Mouse (Mus musculus): ENCODE results near the gene Terb2.

DNA sequence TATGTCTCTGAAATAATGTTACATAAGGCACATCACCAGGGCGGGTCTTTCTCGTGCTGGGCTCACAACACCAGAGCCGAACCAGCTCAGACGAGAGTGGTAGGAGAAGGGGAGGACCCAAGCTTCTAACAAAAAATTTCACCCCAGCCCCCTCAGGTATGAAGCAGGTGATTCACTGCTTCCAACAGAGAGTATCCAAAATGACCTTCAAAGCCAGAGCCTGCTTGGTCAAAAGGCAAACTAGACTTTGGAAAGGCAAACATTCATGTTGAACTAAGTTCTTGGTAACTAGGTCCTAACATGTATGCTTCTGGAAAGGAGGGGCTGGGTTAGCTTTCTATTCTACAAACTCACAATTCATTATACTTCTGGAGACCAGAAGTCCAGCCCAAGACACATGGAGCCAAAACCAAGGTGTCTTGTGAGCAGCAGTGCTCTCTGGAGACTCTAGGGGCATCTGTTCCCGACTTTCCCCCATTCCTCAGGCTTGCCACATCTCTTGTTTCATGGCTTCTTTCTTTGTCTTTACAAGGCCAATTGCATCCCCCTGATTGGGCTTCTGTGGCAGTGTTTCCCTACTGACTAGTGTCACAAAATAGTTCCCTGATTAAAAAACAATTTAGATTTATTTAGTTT is 44.6 kb upstream of the Terb2 start:
- TF ChIP-seq EP300 (IDR thresholded peaks at IDR 0.05) (no peak), CTCF (IDR thresholded peaks at IDR 0.05) (peak; percentile 53)
